Comparison of ENCODE assay signal across 25 mouse cellular contexts in genomic region chr8:110319586-110319985, GRCm38 (mm10). TPM values are rescaled to one million over a fixed set of nuclear protein-coding genes. Genes with fewer than 3 reads are reported as not detected.
DNase-seq lines count a peak whose midpoint lies in the region; ATAC-seq and TF ChIP-seq lines count a peak whose summit lies in the region.
"Had no signal": no experiment of that assay in that cellular context is flagged by ENCODE, and none has a peak within 500 bp of the region (broad histone marks: within the 10 kb centered on the region; RNA-seq: fewer than 3 reads in every experiment).

No protein-coding gene starts in this region.

- no peaks in the 10 kb centered on the region for H3K36me3 ChIP-seq in hindbrain, postnatal 0 days (ENCODE audit: insufficient read depth, low read length)
- no peaks in the 10 kb centered on the region for H3K36me3 ChIP-seq in hindbrain, embryonic 14.5 days (replicated peaks; ENCODE audit: control insufficient read depth, insufficient read depth)
- no peaks in the 10 kb centered on the region for H3K36me3 ChIP-seq in testis, adult 2 months (ENCODE audit: control insufficient read depth, insufficient read depth, low read length)
- no peaks in the 10 kb centered on the region for H3K36me3 ChIP-seq in thymus, adult 2 months (ENCODE audit: control insufficient read depth, insufficient read depth, low read length)
- H3K36me3 ChIP-seq: forebrain, embryonic 15.5 days; heart, embryonic 15.5 days; midbrain, embryonic 12.5 days had no signal

- no peak for TF ChIP-seq POLR2A in testis, adult 2 months (IDR thresholded peaks at IDR 0.05; ENCODE audit: control insufficient read depth, low read depth, low read length)
- TF ChIP-seq POLR2A in thymus, adult 2 months (IDR thresholded peaks at IDR 0.05; ENCODE audit: control insufficient read depth, extremely low read depth, insufficient read depth, low read length, poor library complexity), result no peak

- H3K27me3 ChIP-seq in hindbrain, postnatal 0 days (ENCODE audit: insufficient read depth, low read length), result no peaks in the 10 kb centered on the region
- no peaks in the 10 kb centered on the region for H3K27me3 ChIP-seq in hindbrain, embryonic 14.5 days (ENCODE audit: control insufficient read depth, insufficient read depth, low read length)
- H3K27me3 ChIP-seq in testis, adult 2 months (ENCODE audit: control insufficient read depth, insufficient read depth, low read length), result no peaks in the 10 kb centered on the region
- no peaks in the 10 kb centered on the region for H3K27me3 ChIP-seq in thymus, adult 2 months (ENCODE audit: control insufficient read depth, insufficient read depth, low read length)
- H3K27me3 ChIP-seq: forebrain, embryonic 15.5 days; heart, embryonic 15.5 days had no signal

- WGBS in hindbrain, postnatal 0 days, result 47% methylated on average over 4 of the region's 4 CpGs
- WGBS in hindbrain, embryonic 14.5 days, result 73% methylated on average over 4 of the region's 4 CpGs
- WGBS in thymus, adult 2 months, result 83% methylated on average over 4 of the region's 4 CpGs

- H3K4me1 ChIP-seq in hindbrain, postnatal 0 days (ENCODE audit: insufficient read depth, low read length), result peaks cover 3% of the 10 kb centered on the region; the same call in 1 of the 2 replicates
- H3K4me1 ChIP-seq in hindbrain, embryonic 14.5 days (replicated peaks; ENCODE audit: control insufficient read depth, insufficient read depth, low read length), result peaks cover 4% of the 10 kb centered on the region
- peaks cover 3% of the 10 kb centered on the region for H3K4me1 ChIP-seq in testis, adult 2 months (ENCODE audit: control insufficient read depth, insufficient read depth, low read length)
- no peaks in the 10 kb centered on the region for H3K4me1 ChIP-seq in thymus, adult 2 months (replicated peaks; ENCODE audit: control insufficient read depth, insufficient read depth, low read length)
- H3K4me1 ChIP-seq: forebrain, embryonic 15.5 days; heart, embryonic 15.5 days had no signal

- TF ChIP-seq CTCF in hindbrain, postnatal 0 days (IDR thresholded peaks at IDR 0.05; ENCODE audit: low read depth), result no peak
- no peak for TF ChIP-seq CTCF in testis, adult 2 months (IDR thresholded peaks at IDR 0.05; ENCODE audit: control insufficient read depth, insufficient read depth, insufficient replicate concordance, low read depth, low read length)
- no peak for TF ChIP-seq CTCF in thymus, adult 2 months (IDR thresholded peaks at IDR 0.05; ENCODE audit: borderline replicate concordance, control insufficient read depth, extremely low read depth, insufficient read depth, low read length, poor library complexity)

- no peak overlapping the region for H3K9ac ChIP-seq in hindbrain, postnatal 0 days (replicated peaks; ENCODE audit: low read length)
- H3K9ac ChIP-seq in hindbrain, embryonic 14.5 days, result no peak overlapping the region
- H3K9ac ChIP-seq: forebrain, embryonic 15.5 days; heart, embryonic 15.5 days; midbrain, embryonic 12.5 days had no signal

- H3K27ac ChIP-seq in hindbrain, postnatal 0 days, result no peak overlapping the region
- H3K27ac ChIP-seq in hindbrain, embryonic 14.5 days, result no peak overlapping the region
- peak overlapping the region; percentile 51 for H3K27ac ChIP-seq in testis, adult 2 months (ENCODE audit: control insufficient read depth, insufficient read depth, low read depth, low read length)
- H3K27ac ChIP-seq in thymus, adult 2 months (ENCODE audit: control insufficient read depth, insufficient read depth, low read length), result no peak overlapping the region
- H3K27ac ChIP-seq: forebrain, embryonic 15.5 days; heart, embryonic 15.5 days; midbrain, embryonic 12.5 days; stomach, postnatal 0 days had no signal

- H3K4me2 ChIP-seq in hindbrain, postnatal 0 days (ENCODE audit: low read depth, low read length), result no peak overlapping the region
- no peak overlapping the region for H3K4me2 ChIP-seq in hindbrain, embryonic 14.5 days (replicated peaks)
- H3K4me2 ChIP-seq: forebrain, embryonic 15.5 days; heart, embryonic 15.5 days; liver, embryonic 11.5 days; midbrain, embryonic 12.5 days had no signal

- no peak for ATAC-seq in hindbrain, postnatal 0 days
- no peak for ATAC-seq in hindbrain, embryonic 14.5 days (ENCODE audit: low FRiP score)
- ATAC-seq in activated CD4-positive, CD25-positive, alpha-beta regulatory T cell, adult 4 months, result no peak
- ATAC-seq: forebrain, embryonic 15.5 days; inflammation-experienced regulatory T-cells, adult 6 months had no signal

- H3K4me3 ChIP-seq in hindbrain, postnatal 0 days (ENCODE audit: low read length), result no peak overlapping the region
- no peak overlapping the region for H3K4me3 ChIP-seq in hindbrain, embryonic 14.5 days (replicated peaks; ENCODE audit: low read length)
- H3K4me3 ChIP-seq in testis, adult 2 months (ENCODE audit: control insufficient read depth, low read depth, low read length), result no peak overlapping the region
- no peak overlapping the region for H3K4me3 ChIP-seq in thymus, adult 2 months (ENCODE audit: control insufficient read depth, insufficient read depth, low read length)
- H3K4me3 ChIP-seq: forebrain, embryonic 15.5 days; heart, embryonic 15.5 days; midbrain, embryonic 12.5 days; myocyte had no signal

- H3K9me3 ChIP-seq in hindbrain, postnatal 0 days (ENCODE audit: low read length), result no peaks in the 10 kb centered on the region
- no peaks in the 10 kb centered on the region for H3K9me3 ChIP-seq in hindbrain, embryonic 14.5 days (ENCODE audit: control insufficient read depth, low read length)
- H3K9me3 ChIP-seq: forebrain, embryonic 15.5 days; heart, embryonic 15.5 days; midbrain, embryonic 12.5 days had no signal

- peak; percentile 32 for DNase-seq in hindbrain, postnatal 0 days (ENCODE audit: low spot score)
- DNase-seq in hindbrain, embryonic 14.5 days (ENCODE audit: low spot score), result no peak
- DNase-seq in testis, postnatal 14 days (ENCODE audit: low spot score), result no peak
- peak; percentile 27 for DNase-seq in cerebellum, adult 8-10 months
- no peak for DNase-seq in adrenal gland, adult 8-10 months
- no peak for DNase-seq in thymus, adult 2 months
- DNase-seq: adrenal gland, adult 2 months; B cell, adult 2 months; gastrocnemius, postnatal 36 days; kidney, adult 2 months; kidney, postnatal 10 days; lung, adult 2 months; right cerebral cortex, postnatal 4 days; thymus, postnatal 25 days had no signal

RNA-seq across cellular contexts. Expression of gene Hydin, which starts 52.8 kb away (rescaled TPM):
- total RNA-seq in hindbrain, postnatal 0 days (2014; rRNA removed), result 0.54 and 0.73 TPM in 2 replicates
- polyA plus RNA-seq in hindbrain, postnatal 0 days (2015; fragmentation: Nextera tagmentation; extraction: Ambion mirVana), result 0.39 and 0.48 TPM in 2 replicates
- 0.30 and 0.80 TPM in 2 replicates for polyA plus RNA-seq in hindbrain, embryonic 14.5 days (2014; fragmentation: Nextera tagmentation; extraction: Ambion mirVana)
- 32.6 and 33.2 TPM in 2 replicates for polyA plus RNA-seq in testis, adult 2 months (2012; rRNA removed)
- under 1 TPM; 0.16 to 0.70 (median 0.31) TPM for total RNA-seq in adrenal gland, adult 8-10 months (2022)
- polyA plus RNA-seq in activated CD4-positive, CD25-positive, alpha-beta regulatory T cell, adult 4 months (2017; shearing (Covaris generic)), result under 1 TPM in 1 of 2 experiments, not detected in 1; 0.44 TPM
- 0.13 and 0.19 TPM in 2 replicates for polyA plus RNA-seq in thymus, adult 2 months (2012; rRNA removed)
- total RNA-seq: hematopoietic stem cell, adult 5-6 weeks had no signal
- polyA plus RNA-seq: limb, embryonic 11.5 days had no signal

Comparison
In these comparisons a context has a peak if more than half of its experiments do, and no peak if none do; other contexts are left out.
1. DNase-seq: peak in hindbrain, postnatal 0 days (single experiment) and cerebellum, adult 8-10 months (single experiment); none in hindbrain, embryonic 14.5 days (single experiment), testis, postnatal 14 days (single experiment), adrenal gland, adult 8-10 months (single experiment) and thymus, adult 2 months (single experiment).
2. RNA of gene Hydin, which starts 52.8 kb away (polyA plus RNA-seq): 32.6 to 33.2 TPM in testis, adult 2 months; 0.30 to 0.80 TPM in hindbrain, embryonic 14.5 days, 0.44 TPM in activated CD4-positive, CD25-positive, alpha-beta regulatory T cell, adult 4 months, 0.39 to 0.48 TPM in hindbrain, postnatal 0 days and 0.13 to 0.19 TPM in thymus, adult 2 months; every median in the first group is over 10 times any median in the second.